Mouse (Mus musculus) duodenum, adult 2 months (tissue): Measurements from ENCODE around the gene Msl1. TPM values are rescaled to one million over a fixed set of nuclear protein-coding genes. Genes with fewer than 3 reads are reported as not detected.

Experiments used
- polyA plus RNA-seq: library from polyadenylated mRNA; depleted of rRNA; stranded (reverse); fragments of >200 nt; gene quantifications from 2 replicates; pipeline ENCODE4 v1.2.3, GENCODE M21; 2012; ENCODE audit warnings: low replicate concordance; rRNA removed

The Msl1 gene
- polyA plus RNA-seq: 24.9 and 48.0 TPM in 2 replicates

GRCm38 (mm10) chr11:98795015-98795713, at the start of gene Msl1:
Gene Msl1, plus strand, starts transcription at chr11:98795516.

GRCm38 (mm10) chr11:98774582-98775347, 20.6 kb upstream of the Msl1 start, which contains the start of gene Nr1d1:
Gene Nr1d1, minus strand, starts transcription at chr11:98775333.

GRCm38 (mm10) chr11:98804605-98805004, 9.3 kb downstream of the Msl1 start, which contains the start of gene Casc3:
Gene Casc3, plus strand, starts transcription at chr11:98804905.

GRCm38 (mm10) chr11:98836651-98837141, 41.4 kb downstream of the Msl1 start, which contains the start of gene Rapgefl1:
Gene Rapgefl1, plus strand, starts transcription at chr11:98836785.

Other genes starting within 250 kb of the Msl1 start
- gene Ikzf3, start 249.5 kb upstream of the Msl1 start, polyA plus RNA-seq: 1.4 and 3.0 TPM in 2 replicates
- 0.18 TPM in 1 of 2 replicates, not detected in the other for gene Zpbp2, start 244.4 kb upstream of the Msl1 start, polyA plus RNA-seq
- 58.2 and 142 TPM in 2 replicates for gene Ormdl3, start 208.1 kb upstream of the Msl1 start, polyA plus RNA-seq
- not detected in 2 replicates for gene Lrrc3c, start 197.2 kb upstream of the Msl1 start, polyA plus RNA-seq
- gene Gm12355, start 169.9 kb upstream of the Msl1 start, polyA plus RNA-seq: not detected in 2 replicates
- gene Gsdma3, start 169.2 kb upstream of the Msl1 start, polyA plus RNA-seq: not detected in 2 replicates
- gene Gsdma2, start 148.8 kb upstream of the Msl1 start, polyA plus RNA-seq: 0.38 and 44.1 TPM in 2 replicates
- gene Gsdma, start 131.2 kb upstream of the Msl1 start, polyA plus RNA-seq: 0.23 and 0.46 TPM in 2 replicates
- gene Psmd3, start 113.0 kb upstream of the Msl1 start, polyA plus RNA-seq: 152 and 167 TPM in 2 replicates
- 0.13 TPM in 1 of 2 replicates, not detected in the other for gene Csf3, start 94.3 kb upstream of the Msl1 start, polyA plus RNA-seq
- gene Med24, start 66.1 kb upstream of the Msl1 start, polyA plus RNA-seq: 51.4 and 68.3 TPM in 2 replicates
- gene Thra, start 54.9 kb upstream of the Msl1 start, polyA plus RNA-seq: 78.1 and 149 TPM in 2 replicates
- 91.9 and 211 TPM in 2 replicates for gene Nr1d1, start 20.2 kb upstream of the Msl1 start, polyA plus RNA-seq
- gene Casc3, start 9.4 kb downstream of the Msl1 start, polyA plus RNA-seq: 18.0 and 20.3 TPM in 2 replicates
- gene Rapgefl1, start 41.3 kb downstream of the Msl1 start, polyA plus RNA-seq: 25.4 and 30.7 TPM in 2 replicates
- 10.8 and 18.0 TPM in 2 replicates for gene Wipf2, start 68.1 kb downstream of the Msl1 start, polyA plus RNA-seq
- gene Cdc6, start 112.3 kb downstream of the Msl1 start, polyA plus RNA-seq: 0.12 and 0.36 TPM in 2 replicates
- 39.4 and 56.7 TPM in 2 replicates for gene Rara, start 132.3 kb downstream of the Msl1 start, polyA plus RNA-seq
- 3.4 and 7.4 TPM in 2 replicates for gene Gjd3, start 187.5 kb downstream of the Msl1 start, polyA plus RNA-seq
- gene Top2a, start 228.7 kb downstream of the Msl1 start, polyA plus RNA-seq: 2.1 and 3.1 TPM in 2 replicates
- gene Igfbp4, start 245.7 kb downstream of the Msl1 start, polyA plus RNA-seq: 112 and 133 TPM in 2 replicates